Mouse (Mus musculus) lung, postnatal 25 days (tissue): ENCODE results near the gene Xpot.

Source experiments
- DNase-seq: peaks from one replicate; pipeline ENCODE4 v3.0.0; 2022; ENCODE audit warnings: low spot score

Xpot gene

DNA sequence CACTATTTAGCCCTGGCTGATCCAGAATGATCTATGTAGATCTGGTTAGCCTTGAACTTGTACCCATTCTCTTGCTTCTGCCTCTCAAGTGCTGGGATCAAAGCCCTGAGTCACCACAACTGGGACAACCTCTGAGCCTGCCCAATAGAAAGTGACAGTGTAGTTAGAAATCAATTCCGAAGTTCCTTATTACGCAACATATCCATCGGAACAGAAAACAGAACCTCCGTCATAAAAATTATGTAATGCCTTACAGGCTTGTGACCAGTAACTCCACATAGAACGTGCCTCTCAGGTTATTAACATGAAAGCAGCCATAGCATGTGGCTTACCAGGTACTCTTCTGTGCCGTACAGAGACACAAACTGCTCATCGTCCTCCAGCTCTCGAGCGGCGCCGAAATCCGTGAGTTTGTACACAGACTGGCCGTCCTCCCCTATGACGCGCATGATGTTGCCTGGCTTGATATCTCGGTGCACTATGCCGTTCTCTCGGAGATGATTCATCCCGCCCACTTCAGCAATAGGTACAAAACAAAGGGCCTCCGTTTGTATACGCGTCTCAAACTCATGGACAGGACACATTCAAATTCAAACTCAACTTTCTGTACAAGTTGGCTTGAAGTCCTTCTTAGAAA, 54.5 kb downstream of the Xpot start:
- no peak for DNase-seq

GRCm38 (mm10) chr10:121571031-121571430, 55.1 kb downstream of the Xpot start:
- DNase-seq, result no peak

GRCm38 (mm10) chr10:121569796-121570195, 56.3 kb downstream of the Xpot start:
- no peak for DNase-seq

DNA sequence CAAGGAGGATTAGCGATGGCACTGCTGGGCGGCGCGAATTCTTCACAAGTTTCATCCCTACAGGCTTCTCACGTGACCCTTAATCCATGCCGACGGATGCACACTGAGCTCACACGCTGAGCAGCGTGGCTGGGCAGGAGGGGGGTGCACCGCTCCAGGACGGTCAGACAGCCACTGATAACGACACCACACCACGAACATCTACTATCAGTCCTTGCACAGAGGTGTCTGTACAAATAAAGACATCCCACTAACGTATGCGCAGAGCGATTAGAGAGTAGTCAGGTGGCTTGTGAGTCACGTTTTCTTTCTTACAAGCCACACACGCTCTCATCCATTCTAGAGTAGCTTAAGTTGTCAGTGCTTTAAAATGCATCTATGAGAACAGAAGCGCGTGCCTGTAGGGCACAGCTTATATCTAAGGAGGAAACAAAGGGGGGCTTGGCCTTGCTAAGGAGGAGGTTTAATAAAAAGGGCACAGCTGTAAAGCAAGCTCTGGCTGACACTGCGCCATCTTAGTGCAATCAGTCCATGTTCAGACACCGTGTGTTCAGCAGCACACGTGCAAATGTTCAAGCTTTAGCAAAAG, 57.0 kb downstream of the Xpot start:
- no peak for DNase-seq

- no peak for DNase-seq
Measured at GRCm38 (mm10) chr10:121568534-121568933, 57.6 kb downstream of the Xpot start.

DNA sequence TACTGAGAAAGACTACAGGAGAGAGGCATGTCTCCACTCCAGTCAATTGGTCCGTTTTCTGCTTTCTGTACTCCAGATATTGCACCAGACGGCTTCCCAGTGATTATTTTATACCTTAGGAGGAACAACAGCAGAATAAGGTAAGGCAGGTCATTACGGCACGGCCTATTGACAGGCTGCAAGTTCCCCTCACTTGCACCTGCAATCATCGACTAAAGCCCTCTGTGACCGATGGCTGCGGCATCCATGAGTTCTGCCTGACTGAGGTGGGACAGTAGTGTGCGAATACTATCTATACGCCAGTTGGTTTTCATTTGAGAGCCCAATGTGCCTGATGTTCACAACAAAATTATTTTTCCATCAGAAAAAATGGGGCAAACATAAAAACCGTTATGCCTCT, 58.1 kb downstream of the Xpot start:
- DNase-seq, result no peak

DNA sequence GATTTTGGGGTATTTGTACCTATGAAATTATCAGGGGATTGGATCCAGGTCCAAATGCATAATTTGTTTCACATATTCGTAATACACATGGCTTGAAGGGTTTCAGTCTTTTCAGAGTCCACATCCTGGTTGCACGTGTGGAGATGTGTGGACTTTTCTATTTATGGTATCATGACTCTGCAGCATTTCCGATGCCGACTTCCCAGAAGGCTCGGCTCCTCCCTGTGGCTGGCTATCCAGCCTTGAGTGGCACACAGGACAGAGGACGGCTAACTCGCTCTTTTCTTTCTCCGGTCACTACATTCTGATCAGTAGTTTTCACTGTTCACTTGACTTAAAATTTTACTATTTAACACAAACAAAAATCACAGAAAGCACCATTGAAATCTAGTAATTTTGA, 61.7 kb downstream of the Xpot start:
- no peak for DNase-seq

GRCm38 (mm10) chr10:121558231-121558630, 67.9 kb downstream of the Xpot start:
- no peak for DNase-seq

- DNase-seq, result no peak
Measured at GRCm38 (mm10) chr10:121556263-121556662, 69.9 kb downstream of the Xpot start.

- no peak for DNase-seq
Measured at GRCm38 (mm10) chr10:121550334-121550733, 75.8 kb downstream of the Xpot start.

DNA sequence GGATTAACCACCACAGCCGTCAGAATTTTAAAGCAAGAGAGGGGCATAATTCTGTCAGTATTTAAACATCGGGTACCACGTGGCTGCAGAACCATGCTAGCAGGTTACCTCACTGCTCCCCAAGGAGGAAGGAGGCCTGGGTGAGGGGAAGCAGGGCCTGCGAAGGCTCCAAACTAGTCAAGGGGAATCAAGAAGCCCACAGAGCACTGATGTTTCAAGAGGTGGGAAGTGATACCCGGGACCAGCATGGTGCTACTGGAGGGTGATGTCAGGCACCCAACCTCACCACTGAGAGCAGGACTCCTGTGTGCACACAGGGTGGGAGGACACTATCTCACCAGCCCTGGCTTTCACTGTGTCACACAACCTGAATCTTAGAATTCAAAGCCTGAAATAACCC, 76.5 kb downstream of the Xpot start:
- no peak for DNase-seq

- no peak for DNase-seq
Measured at GRCm38 (mm10) chr10:121547162-121547561, 79.0 kb downstream of the Xpot start.

DNA sequence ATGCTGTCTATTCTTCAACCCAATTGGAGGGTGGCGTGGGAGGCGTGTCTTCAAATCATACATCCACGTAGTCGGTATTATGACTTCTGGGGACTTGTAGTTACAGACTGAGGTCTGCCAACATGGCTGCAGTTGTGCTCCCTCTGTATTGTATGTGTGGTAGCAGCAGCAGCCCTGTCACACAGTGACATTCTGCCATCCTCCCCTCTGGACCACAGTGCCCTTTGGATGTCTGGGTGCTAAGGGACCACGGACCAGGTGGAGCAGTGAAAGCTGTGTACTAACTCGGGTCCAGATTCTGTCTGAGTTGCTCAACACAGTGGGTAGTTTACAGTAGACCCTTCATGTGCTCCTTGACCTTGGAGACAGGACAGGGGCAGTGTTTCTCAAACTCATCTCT, 82.6 kb downstream of the Xpot start:
- DNase-seq, result no peak

DNA sequence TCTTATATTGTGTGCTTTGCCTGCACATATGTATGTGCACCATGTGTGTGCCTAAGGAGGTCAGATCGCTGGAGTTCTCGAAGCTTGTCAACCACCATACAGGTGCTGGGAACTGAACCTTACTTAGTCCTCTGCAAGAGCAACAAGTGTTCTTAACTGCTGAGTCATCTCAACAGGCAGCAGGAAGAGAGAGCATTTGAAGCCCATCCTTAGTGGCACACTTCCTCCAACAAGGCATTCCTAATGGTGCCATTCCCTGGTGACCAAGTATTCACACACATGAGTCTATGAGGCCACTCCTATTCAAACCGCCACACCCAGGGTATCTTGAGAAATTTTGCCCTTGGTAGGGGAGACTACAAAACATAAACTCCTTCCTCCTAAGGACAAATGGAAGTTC, 84.0 kb downstream of the Xpot start:
- no peak for DNase-seq
